Mouse (Mus musculus) kidney, postnatal 14 days (tissue): ENCODE measurements around the gene Kif6.

Experiments
- DNase-seq: peaks from one replicate; pipeline ENCODE4 v3.0.0; 2022; ENCODE audit warnings: mixed read lengths

Kif6 gene

GRCm38 (mm10) chr17:49792946-49793345 is 178.0 kb downstream of the Kif6 start:
- DNase-seq: no peak

- no peak for DNase-seq
Measured at GRCm38 (mm10) chr17:49793965-49794364, 179.0 kb downstream of the Kif6 start.

GRCm38 (mm10) chr17:49795241-49795640 is 180.3 kb downstream of the Kif6 start:
- no peak for DNase-seq

- DNase-seq: no peak
Measured at GRCm38 (mm10) chr17:49796116-49796515, 181.2 kb downstream of the Kif6 start.

GRCm38 (mm10) chr17:49799168-49799567 is 184.2 kb downstream of the Kif6 start:
- DNase-seq: peak; percentile 24

- DNase-seq: no peak
Measured at GRCm38 (mm10) chr17:49800157-49800556, 185.2 kb downstream of the Kif6 start.

- DNase-seq: no peak
Measured at GRCm38 (mm10) chr17:49807461-49807860, 192.5 kb downstream of the Kif6 start.

GRCm38 (mm10) chr17:49808712-49809343 is 193.9 kb downstream of the Kif6 start:
- DNase-seq: no peak

GRCm38 (mm10) chr17:49813893-49814640 is 199.1 kb downstream of the Kif6 start:
- no peak for DNase-seq

- DNase-seq: no peak
Measured at GRCm38 (mm10) chr17:49816067-49816565, 201.2 kb downstream of the Kif6 start.

- DNase-seq: no peak
Measured at GRCm38 (mm10) chr17:49816703-49817102, 201.8 kb downstream of the Kif6 start.

GRCm38 (mm10) chr17:49820203-49820602 is 205.3 kb downstream of the Kif6 start:
- DNase-seq: no peak

- DNase-seq: no peak
Measured at GRCm38 (mm10) chr17:49824142-49824840, 209.4 kb downstream of the Kif6 start.

- no peak for DNase-seq
Measured at GRCm38 (mm10) chr17:49824841-49825450, 210.0 kb downstream of the Kif6 start.

GRCm38 (mm10) chr17:49825831-49826230 is 210.9 kb downstream of the Kif6 start:
- DNase-seq: no peak

- no peak for DNase-seq
Measured at GRCm38 (mm10) chr17:49831745-49832144, 216.8 kb downstream of the Kif6 start.

- DNase-seq: no peak
Measured at GRCm38 (mm10) chr17:49834044-49834545, 219.2 kb downstream of the Kif6 start.

GRCm38 (mm10) chr17:49837417-49837816 is 222.5 kb downstream of the Kif6 start:
- DNase-seq: no peak

GRCm38 (mm10) chr17:49839243-49839642 is 224.3 kb downstream of the Kif6 start:
- no peak for DNase-seq

GRCm38 (mm10) chr17:49851210-49851609 is 236.3 kb downstream of the Kif6 start:
- no peak for DNase-seq

- peak; percentile 27 for DNase-seq
Measured at GRCm38 (mm10) chr17:49852183-49852582, 237.2 kb downstream of the Kif6 start.

- DNase-seq: no peak
Measured at GRCm38 (mm10) chr17:49855785-49856184, 240.8 kb downstream of the Kif6 start.
